Mouse (Mus musculus) forebrain, postnatal 0 days (tissue): ENCODE data around the gene Cep131. TPM values are rescaled to one million over a fixed set of nuclear protein-coding genes. Genes with fewer than 3 reads are reported as not detected.

Experiments
- ATAC-seq: fragments of 200-750 bp; cut with Nextera tagmentation; 2 replicates; pipeline ENCODE4 v1.8.0; 2017; ENCODE audit warnings: mild to moderate bottlenecking, moderate library complexity
- DNase-seq: peaks from one replicate; pipeline ENCODE4 v3.0.0-alpha.2; 2015
- H3K27ac ChIP-seq: fragments of 300-500 bp; sonication (generic); 2 replicates; pipeline ENCODE4 v1.5.1; 2014; ENCODE audit warnings: low read depth, mild to moderate bottlenecking, antibody characterized with exemption, low read length, moderate library complexity, mixed read lengths
- H3K27me3 ChIP-seq: fragments of 300-500 bp; sonication (generic); 2 replicates; pipeline ENCODE4 v1.6.1; 2014; ENCODE audit warnings: mild to moderate bottlenecking, low read length, mixed read lengths; ENCODE audit not compliant: insufficient read depth
- H3K36me3 ChIP-seq: fragments of 300-500 bp; sonication (generic); 2 replicates; pipeline ENCODE4 v1.6.1; 2014; ENCODE audit warnings: mild to moderate bottlenecking, moderate library complexity; ENCODE audit not compliant: insufficient read depth
- H3K4me1 ChIP-seq: fragments of 300-500 bp; sonication (generic); 2 replicates; pipeline ENCODE4 v1.6.1; 2014; ENCODE audit warnings: antibody characterized with exemption; ENCODE audit not compliant: insufficient read depth
- H3K4me2 ChIP-seq: fragments of 300-500 bp; sonication (generic); 2 replicates; pipeline ENCODE4 v1.6.1; 2014; ENCODE audit warnings: low read depth, mild to moderate bottlenecking, moderate library complexity
- H3K4me3 ChIP-seq: fragments of 300-500 bp; sonication (generic); 2 replicates; pipeline ENCODE4 v1.5.1; 2014; ENCODE audit warnings: low read depth, low read length, mixed read lengths
- H3K9ac ChIP-seq: fragments of 300-500 bp; sonication (generic); 2 replicates; pipeline ENCODE4 v1.6.1; 2014; ENCODE audit warnings: mild to moderate bottlenecking
- H3K9me3 ChIP-seq: fragments of 300-500 bp; sonication (generic); 2 replicates; pipeline ENCODE4 v1.6.1; 2016; ENCODE audit warnings: low read length
- CTCF ChIP-seq: sonication (generic); IDR thresholded peaks from 2 replicates; pipeline ENCODE4 v1.5.1; 2016; ENCODE audit warnings: antibody characterized with exemption, control low read depth, low read depth
- WGBS: fragments of 180-500 bp; shearing (Covaris S2); extraction: QIAGEN DNeasy Blood & Tissue Kit; methylation state at CpG from one replicate; pipeline ENCODE4 v1.1.7; 2014; 5-methylcytosine and 5-hydroxymethylcytosine counted together
- polyA plus RNA-seq: library from polyadenylated mRNA; unstranded; fragments of >200 nt; fragmentation: Nextera tagmentation; extraction: Ambion mirVana; gene quantifications from 2 replicates; pipeline ENCODE4 v1.2.1, GENCODE M21; 2015
- total RNA-seq: library from RNA; depleted of rRNA; stranded (reverse); fragments of >200 nt; gene quantifications from 2 replicates; pipeline ENCODE4 v1.2.3, GENCODE M21; 2014

The Cep131 gene
- total and polyA plus RNA-seq, 2 experiments from 2014 or later: 18.3 to 22.0 TPM

GRCm38 (mm10) chr11:120064668-120065040, 22.0 kb downstream of the Cep131 start:
- H3K9ac ChIP-seq: no peak overlapping the region
- H3K27me3 ChIP-seq: no peaks in the 10 kb centered on the region
- ATAC-seq (no peak), DNase-seq (no peak)
- H3K4me1 ChIP-seq: no peaks in the 10 kb centered on the region
- WGBS: 95% methylated on average over 11 of the region's 11 CpGs
- no peak overlapping the region for H3K4me3 ChIP-seq
- H3K9me3 ChIP-seq: no peaks in the 10 kb centered on the region
- no peak for TF ChIP-seq CTCF
- H3K27ac ChIP-seq: no peak overlapping the region
- peaks cover 56% of the 10 kb centered on the region for H3K36me3 ChIP-seq
- H3K4me2 ChIP-seq: no peak overlapping the region

- TF ChIP-seq CTCF: no peak
- Histone ChIP-seq H3K27me3 (no peaks in the 10 kb centered on the region), H3K4me2 (no peak overlapping the region), H3K9me3 (no peaks in the 10 kb centered on the region), H3K4me3 (no peak overlapping the region), H3K27ac (no peak overlapping the region), H3K4me1 (no peaks in the 10 kb centered on the region), H3K36me3 (peaks cover 52% of the 10 kb centered on the region), H3K9ac (no peak overlapping the region)
- DNase-seq (no peak), ATAC-seq (no peak)
- WGBS: 93% methylated on average over 13 of the region's 13 CpGs
Measured at GRCm38 (mm10) chr11:120064006-120064667, 22.5 kb downstream of the Cep131 start.

GRCm38 (mm10) chr11:120063326-120063725, 23.3 kb downstream of the Cep131 start:
- Histone ChIP-seq H3K27me3 (no peaks in the 10 kb centered on the region), H3K4me2 (no peak overlapping the region), H3K9me3 (no peaks in the 10 kb centered on the region), H3K36me3 (peaks cover 47% of the 10 kb centered on the region), H3K27ac (no peak overlapping the region), H3K9ac (no peak overlapping the region), H3K4me1 (no peaks in the 10 kb centered on the region), H3K4me3 (no peak overlapping the region)
- DNase-seq: no peak
- no peak for TF ChIP-seq CTCF
- ATAC-seq: no peak
- WGBS: 87% methylated on average over 5 of the region's 5 CpGs

GRCm38 (mm10) chr11:120060634-120061033, 26.0 kb downstream of the Cep131 start:
- H3K4me3 ChIP-seq: no peak overlapping the region
- H3K27me3 ChIP-seq: no peaks in the 10 kb centered on the region
- no peak for TF ChIP-seq CTCF
- H3K27ac ChIP-seq: no peak overlapping the region
- no peak overlapping the region for H3K9ac ChIP-seq
- H3K9me3 ChIP-seq: no peaks in the 10 kb centered on the region
- peaks cover 22% of the 10 kb centered on the region for H3K36me3 ChIP-seq
- no peaks in the 10 kb centered on the region for H3K4me1 ChIP-seq
- DNase-seq: no peak
- H3K4me2 ChIP-seq: no peak overlapping the region
- 83% methylated on average over 8 of the region's 8 CpGs for WGBS
- ATAC-seq: no peak

GRCm38 (mm10) chr11:120055953-120056732, 30.5 kb downstream of the Cep131 start:
- ATAC-seq (no peak), DNase-seq (no peak)
- TF ChIP-seq CTCF: no peak
- Histone ChIP-seq H3K27me3 (no peaks in the 10 kb centered on the region), H3K27ac (no peak overlapping the region), H3K4me2 (no peak overlapping the region), H3K36me3 (no peaks in the 10 kb centered on the region), H3K4me3 (no peak overlapping the region), H3K9ac (no peak overlapping the region), H3K9me3 (no peaks in the 10 kb centered on the region), H3K4me1 (no peaks in the 10 kb centered on the region)
- 85% methylated on average over 12 of the region's 12 CpGs for WGBS

- Histone ChIP-seq H3K36me3 (no peaks in the 10 kb centered on the region), H3K9me3 (no peaks in the 10 kb centered on the region), H3K4me3 (no peak overlapping the region), H3K27ac (no peak overlapping the region), H3K9ac (no peak overlapping the region), H3K4me1 (no peaks in the 10 kb centered on the region), H3K4me2 (no peak overlapping the region), H3K27me3 (no peaks in the 10 kb centered on the region)
- WGBS: 84% methylated on average over 4 of the region's 4 CpGs
- DNase-seq (no peak), ATAC-seq (no peak)
- no peak for TF ChIP-seq CTCF
Measured at GRCm38 (mm10) chr11:120053846-120054245, 32.8 kb downstream of the Cep131 start.

- Histone ChIP-seq H3K4me1 (peaks cover 4% of the 10 kb centered on the region; the same call in 1 of the 2 replicates), H3K36me3 (no peaks in the 10 kb centered on the region), H3K27me3 (no peaks in the 10 kb centered on the region), H3K4me2 (no peak overlapping the region), H3K9me3 (no peaks in the 10 kb centered on the region), H3K9ac (no peak overlapping the region), H3K27ac (no peak overlapping the region), H3K4me3 (no peak overlapping the region)
- ATAC-seq (no peak), DNase-seq (no peak)
- 79% methylated on average over 9 of the region's 9 CpGs for WGBS
- no peak for TF ChIP-seq CTCF
Measured at GRCm38 (mm10) chr11:120052274-120052673, 34.4 kb downstream of the Cep131 start.
